Mouse (Mus musculus): ENCODE results near the gene Tk1.
"Not testable (repeated sequence)": the region's sequence is repeated elsewhere in the genome, so short reads cannot be mapped to it uniquely, and the experiment has no call there.

Tk1 gene

GRCm38 (mm10) chr11:117790703-117791440, 35.0 kb downstream of the Tk1 start:
- DNase-seq (ENCODE audit: low spot score), result no peak

- DNase-seq (ENCODE audit: low spot score), result peak; percentile 78
Measured at GRCm38 (mm10) chr11:117790286-117790685, 35.6 kb downstream of the Tk1 start.

DNA sequence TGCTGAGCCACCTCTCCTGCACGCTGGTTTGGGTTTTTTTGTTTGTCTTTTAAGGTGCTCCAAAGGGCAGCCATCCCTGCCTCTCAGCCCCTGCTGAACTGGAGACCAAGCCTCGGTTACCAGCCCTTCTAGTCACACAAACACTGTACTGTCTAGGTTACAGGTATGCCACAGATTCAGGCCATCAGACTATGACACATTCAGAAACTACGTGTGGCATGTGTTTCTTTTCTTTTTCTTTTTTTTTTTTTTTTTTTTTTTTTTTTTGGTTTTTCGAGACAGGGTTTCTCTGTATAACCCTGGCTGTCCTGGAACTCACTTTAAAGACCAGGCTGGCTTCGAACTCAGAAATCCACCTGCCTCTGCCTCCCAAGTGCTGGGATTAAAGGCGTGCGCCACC, 37.4 kb downstream of the Tk1 start:
- DNase-seq (ENCODE audit: low spot score), result not testable (repeated sequence)

- DNase-seq (ENCODE audit: low spot score), result peak; percentile 74
Measured at GRCm38 (mm10) chr11:117786294-117786693, 39.6 kb downstream of the Tk1 start.

DNA sequence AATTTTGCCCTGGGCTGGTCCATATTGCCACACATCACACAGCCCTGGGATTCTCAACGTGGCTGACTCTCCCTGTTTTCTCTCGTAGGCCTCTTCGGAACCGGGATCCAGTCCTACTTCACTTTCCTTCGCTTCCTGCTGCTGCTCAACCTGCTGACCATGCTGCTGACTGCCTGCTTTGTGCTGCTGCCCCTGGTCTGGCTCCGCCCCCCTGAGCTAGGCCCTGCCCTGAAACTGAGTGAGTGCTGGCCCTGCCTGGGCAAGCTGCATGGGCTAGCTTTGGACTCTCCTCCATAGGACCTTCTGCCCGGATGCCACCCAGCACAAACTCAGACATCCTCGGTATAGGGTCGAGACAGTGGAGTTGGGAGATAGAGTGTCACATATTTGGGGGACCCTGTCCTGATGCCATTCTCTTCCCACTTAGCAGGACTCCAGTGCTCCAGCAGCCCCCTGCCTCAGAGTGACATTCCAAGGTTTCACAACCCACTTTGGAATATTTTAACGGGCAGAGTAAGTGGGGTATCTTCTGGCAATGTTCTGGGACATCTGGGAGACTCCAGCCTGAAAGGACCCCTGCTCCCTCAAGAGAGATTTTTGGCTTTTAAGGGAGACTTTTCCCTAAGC, 42.1 kb downstream of the Tk1 start:
- no peak for DNase-seq (ENCODE audit: low spot score)

- DNase-seq (ENCODE audit: low spot score), result peak; percentile 73
Measured at GRCm38 (mm10) chr11:117783089-117783488, 42.8 kb downstream of the Tk1 start.

- no peak for DNase-seq (ENCODE audit: low spot score)
Measured at GRCm38 (mm10) chr11:117782705-117783034, 43.2 kb downstream of the Tk1 start.

DNA sequence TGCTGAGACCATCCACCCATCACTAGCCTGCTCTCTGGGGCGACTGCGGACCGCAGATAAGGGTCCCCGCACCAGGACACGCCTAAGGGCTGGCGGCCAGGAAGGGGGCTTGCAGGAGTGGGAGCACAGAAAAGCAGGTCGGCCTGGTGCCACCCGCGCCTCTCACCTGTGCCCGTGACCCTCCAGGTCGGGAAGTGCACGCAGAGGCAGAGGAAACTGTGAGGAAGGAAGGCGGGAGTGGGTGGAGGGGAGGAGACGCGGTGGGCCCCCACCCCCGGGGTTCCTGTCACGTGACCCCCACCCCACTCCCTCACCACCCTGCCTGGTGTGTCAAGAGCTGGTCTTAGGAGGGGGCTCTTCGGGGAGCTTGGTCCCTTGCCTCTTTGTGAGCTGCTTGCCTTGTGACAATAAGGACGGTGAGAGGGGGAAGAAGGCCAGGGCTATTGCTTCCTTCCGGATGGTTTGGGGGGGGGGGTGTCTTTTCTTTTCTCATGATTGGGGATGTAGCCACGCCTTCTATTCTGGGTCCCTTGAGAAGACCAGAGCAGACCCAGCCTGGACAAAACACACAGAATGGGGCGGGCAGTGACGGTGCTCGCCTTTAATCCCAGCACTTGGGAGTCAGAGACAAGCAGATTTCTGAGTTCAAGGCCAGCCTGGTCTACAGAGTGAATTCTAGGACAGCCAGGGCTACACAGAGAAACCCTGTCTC, 43.7 kb downstream of the Tk1 start, which contains the start of the genes Tmc8 and Tmc6:
Gene Tmc8, plus strand, starts transcription at position 84 of the 712 bp plus-strand sequence.
Gene Tmc6, minus strand, starts transcription at position 206 of the 712 bp plus-strand sequence.
- peak; percentile 59 for DNase-seq (ENCODE audit: low spot score)

DNA sequence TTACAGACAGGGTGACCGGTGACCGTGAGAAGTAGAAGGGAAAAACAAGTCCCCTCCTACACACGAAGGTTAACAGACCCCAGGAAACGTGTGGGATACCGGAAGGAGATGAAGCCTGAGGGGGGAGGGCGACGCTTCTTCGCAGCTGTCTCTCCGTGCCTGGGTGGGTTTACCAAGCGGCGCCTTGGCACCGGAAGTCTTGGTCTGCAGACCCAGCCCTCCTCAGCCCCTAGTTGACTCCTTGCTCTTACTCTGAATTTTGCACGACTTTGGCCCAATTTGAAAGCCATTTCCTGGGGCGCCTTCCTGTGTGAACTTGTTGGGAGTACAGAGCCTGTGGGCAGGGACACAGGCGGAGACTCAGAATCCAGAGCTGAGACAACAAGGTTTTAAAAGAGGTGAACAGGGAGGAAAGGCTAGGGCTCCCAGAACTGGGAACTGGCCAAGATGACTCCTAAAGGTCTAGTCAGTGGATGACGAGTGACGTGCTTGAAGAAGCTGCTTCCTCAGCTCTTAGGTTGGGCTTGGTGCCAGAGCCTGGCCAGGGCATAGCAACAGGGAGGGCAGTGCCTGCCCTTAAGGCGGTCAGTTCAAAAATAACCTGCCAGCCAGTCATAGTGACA, 44.6 kb downstream of the Tk1 start:
- DNase-seq (ENCODE audit: low spot score), result peak; percentile 83

DNA sequence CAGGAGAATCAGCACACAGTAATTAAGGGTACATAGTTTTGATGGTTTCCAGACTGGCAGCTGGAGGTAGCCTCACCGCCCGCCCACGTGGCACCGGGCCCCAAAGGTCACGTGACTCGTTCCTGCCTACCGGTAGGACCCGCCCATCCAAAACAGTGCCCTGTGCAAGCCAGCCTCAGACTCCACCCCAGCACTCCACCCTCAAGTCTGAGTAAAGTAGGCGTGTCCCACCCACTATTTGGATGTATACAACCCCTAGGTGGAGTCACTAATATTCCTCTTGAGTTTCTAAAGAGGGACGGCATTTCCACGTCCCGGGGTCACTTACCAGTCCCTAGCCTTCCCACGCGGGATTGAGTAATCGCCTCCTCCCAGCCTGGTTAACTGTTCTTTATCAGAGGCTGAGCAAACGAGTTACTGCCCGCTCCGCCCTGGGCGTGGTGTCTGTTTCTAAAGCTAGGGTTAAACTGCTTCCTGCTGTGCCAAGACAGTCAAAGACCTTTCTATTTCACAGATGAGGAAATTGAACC, 45.2 kb downstream of the Tk1 start:
- DNase-seq (ENCODE audit: low spot score), result peak; percentile 97

DNA sequence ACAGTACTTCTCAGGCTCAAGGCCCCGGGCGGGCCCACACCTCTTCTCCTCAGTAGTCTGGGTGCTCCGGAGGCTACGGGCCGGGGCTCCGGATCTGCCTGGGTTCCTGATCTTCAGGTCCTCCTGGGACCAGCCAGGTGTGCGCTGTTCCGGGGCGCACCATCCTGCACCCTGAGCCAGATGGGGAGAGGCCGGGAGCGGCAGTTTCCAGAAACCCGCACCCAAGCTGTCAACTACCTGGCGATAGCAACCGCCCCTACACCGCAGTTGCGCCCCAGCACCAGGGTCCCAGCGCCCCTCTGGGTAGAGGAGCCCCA, 45.7 kb downstream of the Tk1 start:
- no peak for DNase-seq (ENCODE audit: low spot score)

- DNase-seq (ENCODE audit: low spot score), result peak; percentile 90
Measured at GRCm38 (mm10) chr11:117779434-117780198, 46.3 kb downstream of the Tk1 start.

DNA sequence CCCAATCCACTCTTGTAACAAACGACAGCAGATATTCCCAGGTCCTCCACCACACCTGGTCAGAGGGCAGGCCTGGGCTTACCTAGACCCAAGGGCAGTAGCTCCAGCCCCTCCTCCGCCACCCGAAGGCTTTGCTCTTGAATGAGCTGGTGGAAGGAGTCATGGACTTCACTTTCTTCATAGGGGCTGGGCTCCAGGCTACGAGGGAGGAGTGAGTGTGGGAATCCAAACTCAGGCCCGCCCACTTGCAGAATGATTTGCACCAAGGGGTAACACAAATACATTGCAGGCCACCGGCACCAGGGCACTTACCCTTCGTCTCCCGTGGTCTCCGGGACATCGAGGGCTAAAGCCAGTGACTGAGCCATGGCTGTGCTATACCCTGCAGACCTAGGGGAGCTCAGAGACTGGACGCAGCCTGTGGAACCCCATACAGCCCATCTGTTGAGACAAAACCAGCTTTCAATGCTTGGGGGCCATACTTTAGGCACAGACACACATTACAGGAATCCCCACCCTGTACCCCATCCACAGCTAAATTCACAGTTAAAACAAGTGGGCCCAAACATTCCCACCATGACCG, 47.0 kb downstream of the Tk1 start:
- no peak for DNase-seq (ENCODE audit: low spot score)

DNA sequence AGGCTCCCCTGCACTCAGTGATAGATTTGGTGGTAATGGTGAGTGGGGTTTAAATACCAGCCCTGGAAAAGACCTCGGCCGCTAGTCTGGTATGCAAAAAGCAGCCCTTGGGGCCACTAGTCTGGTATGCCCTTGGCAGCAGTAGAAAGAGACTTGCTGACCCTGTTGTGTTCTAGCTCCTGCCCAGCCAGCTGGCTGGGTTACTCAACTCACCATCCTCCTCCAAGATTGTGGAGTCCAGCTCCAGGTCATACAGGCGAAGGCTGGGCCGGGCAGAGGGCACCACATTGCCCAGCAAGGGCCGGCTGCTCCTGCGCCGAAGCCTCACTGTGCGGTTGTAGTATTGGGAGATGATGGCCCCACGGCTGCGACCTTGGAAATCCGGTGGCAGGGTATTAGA, 47.9 kb downstream of the Tk1 start:
- DNase-seq (ENCODE audit: low spot score), result no peak

DNA sequence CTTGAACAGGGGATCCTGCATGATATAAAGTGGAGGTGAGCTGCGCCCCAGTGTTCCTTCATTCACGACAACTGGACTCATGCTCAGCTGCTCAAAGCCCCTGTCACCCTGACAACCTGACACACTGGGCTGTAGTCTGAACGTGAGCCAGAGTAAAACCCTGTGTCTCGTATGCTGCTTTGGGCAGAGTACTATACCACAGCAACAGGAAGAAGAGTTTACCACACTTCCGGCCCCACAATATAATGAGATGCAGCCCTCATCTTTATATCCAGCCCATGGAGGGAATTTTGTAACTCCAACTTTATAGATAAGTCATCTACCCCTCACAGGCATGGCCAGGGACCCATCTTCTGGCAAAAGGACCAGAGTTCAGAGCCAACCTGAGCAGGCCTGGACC, 48.8 kb downstream of the Tk1 start:
- no peak for DNase-seq (ENCODE audit: low spot score)

- DNase-seq (ENCODE audit: low spot score), result no peak
Measured at GRCm38 (mm10) chr11:117776085-117776792, 49.7 kb downstream of the Tk1 start.

- no peak for DNase-seq (ENCODE audit: low spot score)
Measured at GRCm38 (mm10) chr11:117775540-117775939, 50.4 kb downstream of the Tk1 start.

DNA sequence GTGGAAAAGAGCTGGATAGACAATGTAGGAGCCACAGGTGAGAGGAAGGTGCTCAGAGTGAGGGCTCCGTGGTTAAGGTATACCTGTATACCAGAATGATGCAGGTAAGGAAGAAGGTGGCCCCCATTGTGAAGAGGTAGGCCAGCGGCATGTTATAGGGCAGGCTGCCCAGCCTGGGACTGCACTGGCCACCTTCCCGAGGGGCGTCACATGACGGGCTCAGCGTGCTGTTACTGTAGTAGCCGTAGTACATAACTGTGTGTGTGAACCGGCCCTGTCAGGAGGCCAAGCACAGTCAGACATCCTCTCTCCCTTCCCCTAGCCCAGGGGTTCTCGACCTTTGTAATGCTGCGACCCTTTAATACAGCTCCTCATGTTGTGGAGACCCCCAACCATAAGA, 51.0 kb downstream of the Tk1 start:
- DNase-seq (ENCODE audit: low spot score), result no peak

DNA sequence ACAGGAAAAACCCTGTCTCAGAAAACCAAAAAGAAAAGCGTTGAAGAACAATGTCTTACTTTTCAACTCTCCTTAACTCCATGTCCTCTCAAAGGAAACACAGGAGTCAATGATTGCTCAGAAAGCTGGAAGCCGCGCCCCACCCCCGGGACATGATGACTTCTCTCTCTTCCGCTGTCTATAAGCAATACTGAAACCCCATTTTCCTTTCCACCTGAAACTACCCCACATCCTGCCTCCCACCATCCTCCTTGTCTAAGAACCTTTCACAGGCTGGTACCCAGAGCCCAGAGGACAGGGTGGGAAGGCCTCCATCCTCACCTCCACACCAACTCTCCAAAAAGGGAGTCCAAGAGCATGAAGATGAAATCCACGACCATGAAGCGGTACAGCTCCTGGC, 53.5 kb downstream of the Tk1 start:
- no peak for DNase-seq (ENCODE audit: low spot score)

GRCm38 (mm10) chr11:117770407-117770806, 55.5 kb downstream of the Tk1 start:
- DNase-seq (ENCODE audit: low spot score), result no peak

DNA sequence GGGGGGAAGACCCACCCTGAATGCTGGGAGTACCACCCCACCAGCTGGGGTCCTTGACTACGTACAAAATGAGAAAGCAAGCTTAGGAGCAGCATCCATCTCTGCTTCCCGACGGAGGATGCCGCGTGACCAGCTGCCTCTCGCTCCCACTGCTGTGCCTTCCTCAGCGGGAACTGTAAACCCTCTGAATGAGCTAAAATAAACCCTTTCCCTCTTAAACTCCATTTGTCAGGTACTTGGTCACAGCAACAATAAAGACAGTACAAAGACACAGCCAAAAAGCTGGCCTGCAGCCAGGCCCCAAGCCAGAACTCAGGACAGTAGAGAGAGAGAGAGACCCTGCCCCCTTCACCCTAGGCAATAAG, 56.2 kb downstream of the Tk1 start:
- DNase-seq (ENCODE audit: low spot score), result no peak

All from lung, postnatal 25 days (tissue).